Mouse (Mus musculus): ENCODE results near the gene Ttc22.

The Ttc22 gene

GRCm38 (mm10) chr4:106617056-106617455, 5.2 kb upstream of the Ttc22 start, which contains the start of gene Lexm:
Gene Lexm, minus strand, starts transcription at chr4:106617241.
- no peak for DNase-seq

- DNase-seq = no peak
Observed at GRCm38 (mm10) chr4:106618898-106619297, 3.3 kb upstream of the Ttc22 start.

- no peak for DNase-seq
Observed at GRCm38 (mm10) chr4:106621428-106621827, 804 bp upstream of the Ttc22 start.

- DNase-seq = no peak
Observed at GRCm38 (mm10) chr4:106622712-106623111, 480 bp downstream of the Ttc22 start.

GRCm38 (mm10) chr4:106624271-106624670, 2.0 kb downstream of the Ttc22 start:
- no peak for DNase-seq

- no peak for DNase-seq
Observed at GRCm38 (mm10) chr4:106627809-106628208, 5.6 kb downstream of the Ttc22 start.

- no peak for DNase-seq
Observed at GRCm38 (mm10) chr4:106628650-106629360, 6.6 kb downstream of the Ttc22 start.

- no peak for DNase-seq
Observed at GRCm38 (mm10) chr4:106629374-106629773, 7.1 kb downstream of the Ttc22 start.

- peak; percentile 78 for DNase-seq
Observed at GRCm38 (mm10) chr4:106630333-106631220, 8.3 kb downstream of the Ttc22 start.

- no peak for DNase-seq
Observed at GRCm38 (mm10) chr4:106632313-106632712, 10.1 kb downstream of the Ttc22 start.

- DNase-seq = no peak
Observed at GRCm38 (mm10) chr4:106633281-106634085, 11.3 kb downstream of the Ttc22 start.

GRCm38 (mm10) chr4:106634086-106634479, 11.9 kb downstream of the Ttc22 start:
- DNase-seq = no peak

- DNase-seq = no peak
Observed at GRCm38 (mm10) chr4:106643483-106644217, 21.4 kb downstream of the Ttc22 start.

GRCm38 (mm10) chr4:106644218-106644610, 22.0 kb downstream of the Ttc22 start:
- DNase-seq = no peak

- no peak for DNase-seq
Observed at GRCm38 (mm10) chr4:106645797-106646196, 23.6 kb downstream of the Ttc22 start.

GRCm38 (mm10) chr4:106647137-106647536, 24.9 kb downstream of the Ttc22 start:
- DNase-seq = no peak

- peak; percentile 98 for DNase-seq
Observed at GRCm38 (mm10) chr4:106650833-106651527, 28.7 kb downstream of the Ttc22 start, which contains the start of gene Pars2. Gene Pars2, plus strand, starts transcription at chr4:106651069.

- DNase-seq = no peak
Observed at GRCm38 (mm10) chr4:106652546-106652945, 30.3 kb downstream of the Ttc22 start.

GRCm38 (mm10) chr4:106653051-106653450, 30.8 kb downstream of the Ttc22 start:
- no peak for DNase-seq

GRCm38 (mm10) chr4:106655681-106656080, 33.4 kb downstream of the Ttc22 start:
- no peak for DNase-seq

GRCm38 (mm10) chr4:106663956-106664470, 41.8 kb downstream of the Ttc22 start:
- no peak for DNase-seq

Measured in cerebellum, adult 8-10 months (tissue).